Mouse (Mus musculus): Measurements from ENCODE around the gene Astn1. TPM values are rescaled to one million over a fixed set of nuclear protein-coding genes. Genes with fewer than 3 reads are reported as not detected.

Astn1 gene
- polyA plus RNA-seq, 1 experiment from 2014 or later, result 42.3 TPM

DNA sequence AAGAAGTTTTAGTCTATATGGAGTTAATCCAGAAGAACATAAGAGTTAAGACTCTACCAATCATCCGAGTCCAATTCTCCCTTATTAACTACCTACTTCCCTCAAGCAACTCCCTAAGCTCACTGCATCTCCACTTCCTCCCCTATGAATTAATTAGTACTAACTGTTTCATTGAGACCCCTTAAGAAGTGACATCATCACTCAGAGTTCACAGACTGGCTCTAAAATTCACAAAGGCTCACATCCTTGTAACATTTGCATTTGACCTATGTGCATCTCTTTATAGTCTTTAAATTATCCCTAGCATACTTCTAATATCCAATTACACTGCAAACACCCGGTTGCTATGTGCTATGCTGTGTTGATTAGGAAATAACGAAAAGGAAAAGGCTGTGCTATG lies 174.1 kb downstream of the Astn1 start:
- Histone ChIP-seq H3K36me3 (ENCODE audit: control insufficient read depth, insufficient read depth) (peaks cover 2% of the 10 kb centered on the region), H3K4me3 (replicated peaks; ENCODE audit: low read length) (no peak overlapping the region), H3K4me1 (replicated peaks; ENCODE audit: control insufficient read depth, insufficient read depth, low read length) (0 out of 2 replicates have a peak, but pooled peaks cover 2% of the 10 kb centered on the region), H3K9me3 (ENCODE audit: control insufficient read depth, low read length) (no peaks in the 10 kb centered on the region), H3K9ac (replicated peaks; ENCODE audit: low read depth, low read length) (no peak overlapping the region), H3K4me2 (ENCODE audit: low read length) (no peak overlapping the region), H3K27ac (ENCODE audit: low read length) (no peak overlapping the region), H3K27me3 (replicated peaks; ENCODE audit: control insufficient read depth, insufficient read depth, low read length) (no peaks in the 10 kb centered on the region)
- ATAC-seq, result no peak
- 31% methylated on average over 3 of the region's 3 CpGs for WGBS

DNA sequence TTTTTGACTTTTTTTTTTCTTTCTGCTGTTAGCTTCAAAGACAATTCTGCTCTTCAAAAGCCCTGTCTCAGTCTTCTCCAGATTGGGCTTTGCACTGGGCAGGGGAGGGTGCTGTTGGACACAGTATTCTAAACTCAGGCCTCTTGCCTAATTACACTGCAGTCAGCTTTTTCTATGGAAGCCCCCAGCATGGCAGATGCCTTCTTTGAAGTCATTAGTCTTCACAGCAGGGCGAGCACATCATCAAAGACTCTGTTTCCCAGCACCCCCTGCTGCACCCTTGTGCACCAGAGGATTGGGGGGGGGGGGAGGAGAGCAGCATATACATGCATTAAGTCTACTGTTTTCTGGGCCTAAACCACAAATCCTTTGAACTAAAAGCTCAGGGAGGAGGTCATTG lies 174.8 kb downstream of the Astn1 start:
- no peak overlapping the region for H3K9ac ChIP-seq (replicated peaks; ENCODE audit: low read depth, low read length)
- 21% methylated on average over 1 of the region's 1 CpGs for WGBS
- no peak overlapping the region for H3K27ac ChIP-seq (ENCODE audit: low read length)
- H3K4me2 ChIP-seq (ENCODE audit: low read length), result no peak overlapping the region
- H3K4me1 ChIP-seq (replicated peaks; ENCODE audit: control insufficient read depth, insufficient read depth, low read length), result 0 out of 2 replicates have a peak, but pooled peaks cover 2% of the 10 kb centered on the region
- H3K27me3 ChIP-seq (replicated peaks; ENCODE audit: control insufficient read depth, insufficient read depth, low read length), result no peaks in the 10 kb centered on the region
- no peak overlapping the region for H3K4me3 ChIP-seq (replicated peaks; ENCODE audit: low read length)
- H3K36me3 ChIP-seq (ENCODE audit: control insufficient read depth, insufficient read depth), result peaks cover 2% of the 10 kb centered on the region
- no peaks in the 10 kb centered on the region for H3K9me3 ChIP-seq (ENCODE audit: control insufficient read depth, low read length)
- ATAC-seq, result 0 out of 2 replicates have a peak, but pooled peaks have one; percentile 31

DNA sequence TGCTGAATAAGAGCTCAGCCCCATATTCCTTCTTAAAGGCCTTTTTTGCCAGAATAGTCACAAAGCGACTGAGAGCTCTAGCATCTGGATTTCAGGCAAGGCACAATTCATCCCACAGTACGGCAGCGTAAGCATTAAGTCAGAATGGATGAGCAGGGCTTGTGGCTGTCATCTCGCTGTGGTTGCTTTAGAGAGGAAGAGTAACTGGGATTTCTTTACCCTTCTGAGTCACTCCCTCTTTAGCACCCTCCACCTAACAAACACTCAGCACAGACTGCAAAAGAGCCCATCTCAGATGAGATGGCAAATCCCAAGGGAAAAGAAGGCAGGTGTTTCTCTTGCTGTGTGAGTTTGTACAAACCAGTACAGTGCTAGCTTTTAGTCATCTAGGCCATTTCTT lies 183.0 kb downstream of the Astn1 start:
- no peak overlapping the region for H3K27ac ChIP-seq (ENCODE audit: low read length)
- no peaks in the 10 kb centered on the region for H3K27me3 ChIP-seq (replicated peaks; ENCODE audit: control insufficient read depth, insufficient read depth, low read length)
- H3K9ac ChIP-seq (replicated peaks; ENCODE audit: low read depth, low read length), result no peak overlapping the region
- H3K4me3 ChIP-seq (replicated peaks; ENCODE audit: low read length), result no peak overlapping the region
- 84% methylated on average over 4 of the region's 4 CpGs for WGBS
- no peak for ATAC-seq
- H3K9me3 ChIP-seq (ENCODE audit: control insufficient read depth, low read length), result no peaks in the 10 kb centered on the region
- H3K36me3 ChIP-seq (ENCODE audit: control insufficient read depth, insufficient read depth), result peaks cover 7% of the 10 kb centered on the region
- peaks cover 22% of the 10 kb centered on the region for H3K4me1 ChIP-seq (replicated peaks; ENCODE audit: control insufficient read depth, insufficient read depth, low read length)
- H3K4me2 ChIP-seq (ENCODE audit: low read length), result no peak overlapping the region

DNA sequence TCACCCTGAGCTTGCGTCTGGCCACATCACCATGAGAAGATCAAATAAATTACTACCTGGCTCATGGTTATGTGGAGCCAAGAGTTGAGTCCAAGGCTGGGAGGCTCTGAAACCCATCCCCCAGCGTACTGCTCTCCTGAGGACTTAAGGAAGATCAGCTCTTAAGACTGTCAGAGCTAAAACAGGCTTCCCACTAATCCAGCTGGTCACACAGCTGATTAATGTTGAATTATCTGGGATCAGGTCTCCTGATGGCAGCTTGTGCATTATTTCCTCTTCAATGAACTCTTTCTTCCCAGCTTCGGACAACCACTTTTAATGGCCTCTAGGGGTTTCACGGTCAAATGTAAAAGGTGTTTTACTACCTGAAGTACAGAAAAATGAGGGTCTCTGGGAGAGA lies 184.4 kb downstream of the Astn1 start:
- WGBS, result 28% methylated on average over 4 of the region's 4 CpGs
- no peak overlapping the region for H3K4me3 ChIP-seq (replicated peaks; ENCODE audit: low read length)
- H3K9me3 ChIP-seq (ENCODE audit: control insufficient read depth, low read length), result no peaks in the 10 kb centered on the region
- peak overlapping the region; percentile 14 for H3K27ac ChIP-seq (ENCODE audit: low read length)
- H3K4me2 ChIP-seq (ENCODE audit: low read length), result no peak overlapping the region
- peaks cover 4% of the 10 kb centered on the region; the same call in 1 of the 2 replicates for H3K36me3 ChIP-seq (ENCODE audit: control insufficient read depth, insufficient read depth)
- no peak overlapping the region for H3K9ac ChIP-seq (replicated peaks; ENCODE audit: low read depth, low read length)
- no peak for ATAC-seq
- H3K4me1 ChIP-seq (replicated peaks; ENCODE audit: control insufficient read depth, insufficient read depth, low read length), result peaks cover 22% of the 10 kb centered on the region
- no peaks in the 10 kb centered on the region for H3K27me3 ChIP-seq (replicated peaks; ENCODE audit: control insufficient read depth, insufficient read depth, low read length)

DNA sequence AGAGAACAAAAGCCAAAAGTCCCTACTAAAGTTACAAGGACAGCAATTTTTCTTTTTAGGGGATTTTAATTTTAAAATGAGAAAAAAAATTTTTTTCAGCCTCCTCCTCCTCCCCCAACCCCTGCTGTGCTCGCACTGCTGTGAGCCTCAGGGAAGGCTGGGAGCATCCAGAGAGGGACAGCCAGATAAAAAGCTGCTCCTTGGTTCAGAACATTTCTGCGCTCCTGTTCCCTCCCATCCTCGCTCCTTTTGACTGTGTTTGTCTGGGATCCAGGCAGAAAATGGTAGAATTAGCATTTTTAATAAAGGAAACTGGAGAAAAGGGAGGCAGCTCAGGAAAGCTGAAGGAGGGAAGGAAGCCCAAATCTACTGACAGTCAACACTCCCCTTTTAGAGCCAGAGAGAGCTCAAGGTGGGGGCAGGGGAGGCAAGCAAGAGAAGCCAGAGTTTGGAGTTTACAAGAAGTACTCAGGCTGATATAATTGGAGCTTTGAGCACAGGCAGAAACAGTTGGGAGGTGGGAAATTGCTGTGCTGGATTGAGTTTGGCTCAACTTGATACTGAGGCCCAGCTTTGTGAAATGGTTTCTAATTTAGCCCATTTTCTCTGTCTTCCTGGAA lies 185.6 kb downstream of the Astn1 start:
- Histone ChIP-seq H3K9me3 (ENCODE audit: control insufficient read depth, low read length) (no peaks in the 10 kb centered on the region), H3K4me2 (ENCODE audit: low read length) (0 out of 2 replicates have a peak overlapping the region, but pooled peaks have one; percentile 4), H3K4me1 (replicated peaks; ENCODE audit: control insufficient read depth, insufficient read depth, low read length) (peaks cover 22% of the 10 kb centered on the region), H3K9ac (replicated peaks; ENCODE audit: low read depth, low read length) (no peak overlapping the region), H3K4me3 (replicated peaks; ENCODE audit: low read length) (no peak overlapping the region), H3K27ac (ENCODE audit: low read length) (peak overlapping the region; percentile 80), H3K27me3 (replicated peaks; ENCODE audit: control insufficient read depth, insufficient read depth, low read length) (no peaks in the 10 kb centered on the region), H3K36me3 (ENCODE audit: control insufficient read depth, insufficient read depth) (no peaks in the 10 kb centered on the region)
- 3% methylated on average over 3 of the region's 3 CpGs for WGBS
- ATAC-seq, result peak; percentile 92

DNA sequence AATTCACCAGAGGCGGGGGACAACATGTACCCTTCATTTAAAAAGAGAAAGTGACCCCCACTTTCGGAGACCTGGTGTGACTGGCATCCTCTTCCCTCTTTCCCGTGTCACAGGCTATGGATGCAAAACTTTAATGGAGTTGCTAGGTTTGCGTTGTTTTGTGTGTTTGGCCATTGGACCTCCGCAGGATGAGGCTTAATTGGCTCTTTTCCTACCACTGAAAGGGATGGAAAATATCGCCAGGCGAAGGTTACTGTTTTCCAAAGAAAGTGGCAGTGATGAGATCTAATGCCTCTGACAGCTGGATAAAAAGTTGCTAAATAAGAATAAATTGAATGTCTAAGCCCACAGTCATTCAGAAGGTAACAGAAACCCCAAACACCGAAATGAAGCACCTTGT lies 186.2 kb downstream of the Astn1 start:
- WGBS, result 20% methylated on average over 8 of the region's 8 CpGs
- 0 out of 2 replicates have a peak overlapping the region, but pooled peaks have one; percentile 4 for H3K4me2 ChIP-seq (ENCODE audit: low read length)
- no peak overlapping the region for H3K9ac ChIP-seq (replicated peaks; ENCODE audit: low read depth, low read length)
- no peak overlapping the region for H3K4me3 ChIP-seq (replicated peaks; ENCODE audit: low read length)
- peaks cover 23% of the 10 kb centered on the region for H3K4me1 ChIP-seq (replicated peaks; ENCODE audit: control insufficient read depth, insufficient read depth, low read length)
- H3K36me3 ChIP-seq (ENCODE audit: control insufficient read depth, insufficient read depth), result no peaks in the 10 kb centered on the region
- H3K27me3 ChIP-seq (replicated peaks; ENCODE audit: control insufficient read depth, insufficient read depth, low read length), result no peaks in the 10 kb centered on the region
- H3K9me3 ChIP-seq (ENCODE audit: control insufficient read depth, low read length), result no peaks in the 10 kb centered on the region
- ATAC-seq, result peak; percentile 23; the same call in 1 of the 2 replicates
- H3K27ac ChIP-seq (ENCODE audit: low read length), result peak overlapping the region; percentile 80

DNA sequence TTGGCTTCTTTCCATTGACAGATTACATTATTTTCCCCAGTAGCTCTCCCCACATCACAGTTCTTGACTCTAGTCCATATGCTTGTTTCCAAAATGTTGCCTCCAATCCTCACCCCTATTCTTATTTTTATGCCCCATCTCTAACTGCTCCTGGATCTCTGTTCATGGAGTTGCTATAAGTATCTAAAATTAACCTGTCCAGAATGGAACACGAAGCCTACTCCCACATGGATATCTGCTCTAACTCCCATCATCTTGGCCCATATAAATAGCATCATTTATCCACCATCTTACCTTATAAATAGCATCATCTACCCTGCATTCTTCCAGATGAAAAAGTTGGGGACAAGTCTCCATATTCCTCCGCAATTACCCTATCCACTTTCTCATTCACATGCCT lies 187.5 kb downstream of the Astn1 start:
- H3K9me3 ChIP-seq (ENCODE audit: control insufficient read depth, low read length), result no peaks in the 10 kb centered on the region
- no peak overlapping the region for H3K4me3 ChIP-seq (replicated peaks; ENCODE audit: low read length)
- 92% methylated on average over 2 of the region's 2 CpGs for WGBS
- H3K9ac ChIP-seq (replicated peaks; ENCODE audit: low read depth, low read length), result no peak overlapping the region
- H3K27me3 ChIP-seq (replicated peaks; ENCODE audit: control insufficient read depth, insufficient read depth, low read length), result no peaks in the 10 kb centered on the region
- ATAC-seq, result no peak
- no peak overlapping the region for H3K4me2 ChIP-seq (ENCODE audit: low read length)
- no peaks in the 10 kb centered on the region for H3K36me3 ChIP-seq (ENCODE audit: control insufficient read depth, insufficient read depth)
- H3K27ac ChIP-seq (ENCODE audit: low read length), result no peak overlapping the region
- H3K4me1 ChIP-seq (replicated peaks; ENCODE audit: control insufficient read depth, insufficient read depth, low read length), result peaks cover 36% of the 10 kb centered on the region

DNA sequence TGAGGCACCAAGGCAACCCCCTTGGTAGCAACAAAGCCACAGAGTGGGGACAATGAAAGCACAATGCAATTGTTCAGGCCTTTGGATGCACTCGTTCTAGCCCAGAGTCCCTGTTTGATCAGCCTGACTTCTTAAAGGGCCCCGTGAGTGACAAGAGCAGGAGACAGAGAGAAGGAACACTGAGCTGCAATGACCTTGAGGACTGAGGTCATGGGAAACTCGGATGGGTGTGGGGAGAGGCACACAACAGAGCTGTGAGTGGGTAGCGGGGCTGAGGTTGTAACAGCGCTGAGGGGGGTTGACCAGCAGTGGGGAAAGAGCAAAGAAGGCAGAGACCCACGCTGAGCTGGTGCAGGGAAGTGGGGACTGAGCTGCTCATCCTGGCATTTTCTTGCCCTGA lies 189.9 kb downstream of the Astn1 start:
- Histone ChIP-seq H3K4me1 (replicated peaks; ENCODE audit: control insufficient read depth, insufficient read depth, low read length) (peaks cover 31% of the 10 kb centered on the region), H3K9ac (replicated peaks; ENCODE audit: low read depth, low read length) (no peak overlapping the region), H3K4me3 (replicated peaks; ENCODE audit: low read length) (no peak overlapping the region), H3K9me3 (ENCODE audit: control insufficient read depth, low read length) (no peaks in the 10 kb centered on the region), H3K27me3 (replicated peaks; ENCODE audit: control insufficient read depth, insufficient read depth, low read length) (no peaks in the 10 kb centered on the region), H3K4me2 (ENCODE audit: low read length) (no peak overlapping the region), H3K27ac (ENCODE audit: low read length) (no peak overlapping the region), H3K36me3 (ENCODE audit: control insufficient read depth, insufficient read depth) (no peaks in the 10 kb centered on the region)
- 34% methylated on average over 6 of the region's 6 CpGs for WGBS
- no peak for ATAC-seq

DNA sequence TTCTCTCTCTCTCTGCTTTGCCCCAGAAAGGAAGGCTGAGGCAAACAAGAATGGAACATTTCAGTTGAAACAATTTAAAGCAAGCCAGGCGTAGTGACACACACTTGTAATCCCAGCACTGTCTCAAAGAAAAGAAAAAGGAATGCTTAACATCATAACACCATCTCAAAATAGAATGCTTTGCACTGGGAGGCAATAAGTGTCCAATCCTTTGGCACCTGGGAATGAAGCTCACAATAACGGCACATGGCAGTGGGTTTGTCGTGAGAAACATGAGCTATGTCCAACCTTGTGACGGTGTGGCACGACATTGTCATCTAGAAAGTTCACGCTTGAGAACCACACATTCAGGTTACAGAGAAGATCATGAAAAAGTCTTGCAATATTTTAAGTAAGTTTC lies 191.3 kb downstream of the Astn1 start:
- peaks cover 17% of the 10 kb centered on the region for H3K4me1 ChIP-seq (replicated peaks; ENCODE audit: control insufficient read depth, insufficient read depth, low read length)
- no peaks in the 10 kb centered on the region for H3K9me3 ChIP-seq (ENCODE audit: control insufficient read depth, low read length)
- H3K27me3 ChIP-seq (replicated peaks; ENCODE audit: control insufficient read depth, insufficient read depth, low read length), result no peaks in the 10 kb centered on the region
- no peak for ATAC-seq
- H3K27ac ChIP-seq (ENCODE audit: low read length), result no peak overlapping the region
- no peak overlapping the region for H3K9ac ChIP-seq (replicated peaks; ENCODE audit: low read depth, low read length)
- H3K4me2 ChIP-seq (ENCODE audit: low read length), result no peak overlapping the region
- WGBS, result 73% methylated on average over 6 of the region's 6 CpGs
- no peaks in the 10 kb centered on the region for H3K36me3 ChIP-seq (ENCODE audit: control insufficient read depth, insufficient read depth)
- H3K4me3 ChIP-seq (replicated peaks; ENCODE audit: low read length), result no peak overlapping the region

Measured in forebrain, embryonic 16.5 days (tissue).